Mouse (Mus musculus) lung, adult 2 months (tissue): ENCODE data around the gene Jmjd4.

Experiments used
- CTCF ChIP-seq: fragments of 200-500 bp; IDR thresholded peaks from 2 replicates; pipeline ENCODE4 v1.5.1; 2011; ENCODE audit warnings: mild to moderate bottlenecking, low read length, control low read depth; ENCODE audit not compliant: insufficient read depth
- POLR2A ChIP-seq: fragments of 200-500 bp; IDR thresholded peaks from 2 replicates; pipeline ENCODE4 v1.6.1; 2011; ENCODE audit warnings: low read depth, mild to moderate bottlenecking, control low read depth, low read length, borderline replicate concordance; ENCODE audit errors: extremely low read depth

DNA sequence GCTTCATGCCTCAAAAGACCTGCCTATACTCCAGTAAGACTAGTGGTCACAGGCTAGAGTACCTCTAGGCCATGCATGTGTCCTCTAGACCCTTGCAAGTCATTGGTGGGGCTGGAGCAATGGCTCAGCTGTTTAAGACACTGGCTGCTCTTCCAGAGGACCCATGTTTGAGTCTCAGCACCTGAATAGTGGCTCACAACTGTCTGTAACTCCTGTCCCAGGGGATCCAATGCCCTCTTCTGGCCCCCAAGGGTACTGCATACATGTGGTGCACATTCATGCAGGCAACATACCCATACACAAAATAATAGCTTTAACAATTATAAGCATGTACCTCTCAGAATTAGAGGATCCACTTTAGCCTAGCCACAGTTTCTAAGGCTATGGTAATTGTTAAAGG, 6.7 kb upstream of the Jmjd4 start:
- TF ChIP-seq CTCF = no peak
- TF ChIP-seq POLR2A = no peak
